8 mouse cellular contexts compared by ENCODE assay signal in the genomic region with DNA sequence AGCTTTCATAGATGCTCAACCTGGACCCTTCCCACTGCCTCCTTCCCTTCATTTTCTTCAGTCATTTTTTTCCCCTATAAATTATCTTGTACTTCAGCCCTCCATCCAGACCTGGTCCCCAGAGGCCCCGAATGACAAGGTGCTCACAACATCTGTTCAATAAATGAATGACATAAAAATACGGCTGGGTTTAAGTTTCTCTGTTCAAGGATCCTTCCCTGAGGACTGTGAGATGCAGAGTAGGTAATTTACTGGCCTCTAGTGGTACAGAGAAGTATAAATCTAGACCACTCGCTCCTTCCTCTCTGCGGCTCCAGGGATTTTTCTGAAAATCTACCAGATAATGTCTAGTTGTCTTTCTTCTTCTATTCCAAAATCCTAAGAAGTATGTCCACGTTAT. TPM values are rescaled to one million over a fixed set of nuclear protein-coding genes. Genes with fewer than 3 reads are reported as not detected.
DNase-seq lines count a peak whose midpoint lies in the region; ATAC-seq lines count a peak whose summit lies in the region.

No protein-coding gene starts in this region.

- WGBS in embryonic facial prominence, embryonic 14.5 days, result 47% methylated on average over 5 of the region's 5 CpGs
- 51% methylated on average over 5 of the region's 5 CpGs for WGBS in midbrain, embryonic 13.5 days

- no peak overlapping the region for H3K4me2 ChIP-seq in embryonic facial prominence, embryonic 14.5 days (ENCODE audit: low read depth, low read length)
- H3K4me2 ChIP-seq in midbrain, embryonic 13.5 days (replicated peaks), result no peak overlapping the region

- no peaks in the 10 kb centered on the region for H3K27me3 ChIP-seq in embryonic facial prominence, embryonic 14.5 days (replicated peaks; ENCODE audit: control insufficient read depth, insufficient read depth, low read length)
- H3K27me3 ChIP-seq in midbrain, embryonic 13.5 days, result no peaks in the 10 kb centered on the region

- peak; percentile 28 for DNase-seq in embryo, embryonic 11 days
- no peak for DNase-seq in embryo, embryonic 10 days (ENCODE audit: low spot score)
- peak; percentile 22 to 35 for DNase-seq in left cerebral cortex, postnatal 25 days (ENCODE audit: low spot score in 2 of 2)
- DNase-seq in left cerebral cortex, adult 8-10 months (ENCODE audit: low spot score in 2 of 2), result no peak
- DNase-seq in embryonic facial prominence, embryonic 14.5 days (ENCODE audit: low spot score), result no peak
- DNase-seq in ovary, postnatal 36 days (ENCODE audit: low spot score), result no peak
- DNase-seq in heart, postnatal 10 days, result no peak

- H3K9ac ChIP-seq in embryonic facial prominence, embryonic 14.5 days (ENCODE audit: low read depth, low read length), result no peak overlapping the region
- no peak overlapping the region for H3K9ac ChIP-seq in midbrain, embryonic 13.5 days (replicated peaks)

- H3K4me1 ChIP-seq in embryonic facial prominence, embryonic 14.5 days (ENCODE audit: control insufficient read depth, insufficient read depth, low read length), result peaks cover 42% of the 10 kb centered on the region
- H3K4me1 ChIP-seq in midbrain, embryonic 13.5 days (replicated peaks), result peaks cover 36% of the 10 kb centered on the region

- intact Hi-C loops in left cerebral cortex, postnatal 25 days (cut with DNase I), result loop anchor here (1.0 to 5.0 kb wide), 2 partner anchors 35 to 54 kb away; no protein-coding TSS in a partner anchor
- intact Hi-C loops in heart, postnatal 10 days (cut with DNase I), result loop anchor here (1.0 to 2.0 kb wide), 2 partner anchors 32 to 58 kb away; no protein-coding TSS in a partner anchor

- H3K9me3 ChIP-seq in embryonic facial prominence, embryonic 14.5 days (ENCODE audit: control insufficient read depth, low read length), result no peaks in the 10 kb centered on the region
- no peaks in the 10 kb centered on the region for H3K9me3 ChIP-seq in midbrain, embryonic 13.5 days

- no peaks in the 10 kb centered on the region for H3K36me3 ChIP-seq in embryonic facial prominence, embryonic 14.5 days (ENCODE audit: control insufficient read depth, insufficient read depth, low read length)
- no peaks in the 10 kb centered on the region for H3K36me3 ChIP-seq in midbrain, embryonic 13.5 days

- no peak overlapping the region; the same call in 1 of the 2 replicates for H3K27ac ChIP-seq in embryonic facial prominence, embryonic 14.5 days (replicated peaks; ENCODE audit: low read depth, low read length)
- no peak overlapping the region for H3K27ac ChIP-seq in midbrain, embryonic 13.5 days

- no peak overlapping the region for H3K4me3 ChIP-seq in embryonic facial prominence, embryonic 14.5 days (ENCODE audit: low read depth, low read length)
- no peak overlapping the region for H3K4me3 ChIP-seq in midbrain, embryonic 13.5 days (replicated peaks)

- ATAC-seq in embryonic facial prominence, embryonic 14.5 days (ENCODE audit: low read depth), result peak; percentile 44; the same call in 1 of the 2 replicates
- 0 out of 2 replicates have a peak, but pooled peaks have one; percentile 49 for ATAC-seq in midbrain, embryonic 13.5 days

RNA-seq across cellular contexts. Expression of a gene that starts 26.5 kb away (rescaled TPM):
- total RNA-seq in left cerebral cortex, postnatal 25 days (2021), result 10 to 100 TPM; 22.8 to 27.4 TPM
- 10 to 100 TPM; 12.8 to 24.2 (median 22.4) TPM for total RNA-seq in left cerebral cortex, adult 8-10 months (2022)
- 38.3 and 47.3 TPM in 2 replicates for polyA plus RNA-seq in embryonic facial prominence, embryonic 14.5 days (2014; fragmentation: Nextera tagmentation; extraction: Ambion mirVana)
- 16.5 and 21.4 TPM in 2 replicates for polyA plus RNA-seq in midbrain, embryonic 13.5 days (2015; fragmentation: Nextera tagmentation; extraction: Ambion mirVana)
- 10 to 100 TPM; 29.4 to 39.1 TPM for total RNA-seq in heart, postnatal 10 days (2021)

Comparison
In these comparisons a context has a peak if more than half of its experiments do, and no peak if none do; other contexts are left out.
1. DNase-seq: peak in embryo, embryonic 11 days (single experiment) and left cerebral cortex, postnatal 25 days (2 of 2); none in embryo, embryonic 10 days (single experiment), left cerebral cortex, adult 8-10 months (0 of 2), embryonic facial prominence, embryonic 14.5 days (single experiment), ovary, postnatal 36 days (single experiment) and heart, postnatal 10 days (0 of 2).